Mouse (Mus musculus) frontal cortex, postnatal 14 days (tissue): ENCODE measurements around the gene Olfr117.
"Not testable (repeated sequence)": the region's sequence is repeated elsewhere in the genome, so short reads cannot be mapped to it uniquely, and the experiment has no call there.

Source experiments
- DNase-seq, 2 experiments: peaks; one replicate each; pipeline ENCODE4 v3.0.0; 2022; ENCODE audit warnings: low spot score in 2 of 2

The Olfr117 gene

DNA sequence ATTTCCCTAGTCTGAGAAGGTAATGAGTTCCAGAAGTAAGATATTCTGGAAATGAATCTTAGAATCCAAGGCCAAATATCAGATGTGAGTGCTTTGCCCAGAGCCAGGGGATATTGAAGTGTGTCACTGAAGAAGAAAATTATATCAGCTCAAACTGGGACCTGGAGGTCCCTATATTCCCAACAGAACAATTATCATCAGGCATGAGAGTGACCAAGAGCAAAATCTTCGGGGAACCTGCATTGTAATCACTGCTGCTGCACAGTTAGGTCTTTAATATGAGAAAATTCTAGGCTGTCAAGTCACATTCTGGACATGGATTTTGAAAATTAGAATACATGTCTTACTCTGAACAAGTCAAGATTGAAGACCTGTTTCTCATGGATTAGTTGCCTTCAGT lies at the start of gene Olfr117:
Gene Olfr117 (minus strand): TSS at position 101 of the 400 bp plus-strand sequence.
- DNase-seq: no peak

GRCm38 (mm10) chr17:37696264-37696663 lies 32.7 kb upstream of the Olfr117 start, which contains the start of gene Olfr119:
Gene Olfr119, plus strand, starts transcription at chr17:37696564.
- not testable (repeated sequence) for DNase-seq

GRCm38 (mm10) chr17:37666688-37667087 lies 3.1 kb upstream of the Olfr117 start, which contains the start of gene Olfr118:
Gene Olfr118, plus strand, starts transcription at chr17:37666988.
- DNase-seq: no peak

- DNase-seq: no peak
Observed at GRCm38 (mm10) chr17:37627009-37627408, 36.6 kb downstream of the Olfr117 start, which contains the start of the genes Olfr115 and Olfr116. Gene Olfr115, minus strand, starts transcription at chr17:37627109. Gene Olfr116, minus strand, starts transcription at chr17:37627199.
